Mouse (Mus musculus): ENCODE results near the gene Pex3. TPM values are rescaled to one million over a fixed set of nuclear protein-coding genes. Genes with fewer than 3 reads are reported as not detected.
"Not testable (repeated sequence)": the region's sequence is repeated elsewhere in the genome, so short reads cannot be mapped to it uniquely, and the experiment has no call there.

Gene Pex3
- polyA plus RNA-seq, 1 experiment from 2014 or later, result 26.4 TPM

- no peaks in the 10 kb centered on the region for H3K9me3 ChIP-seq
- H3K27ac ChIP-seq (replicated peaks), result no peak overlapping the region
- no peaks in the 10 kb centered on the region for H3K4me1 ChIP-seq (replicated peaks)
- WGBS, result 87% methylated on average over 4 of the region's 4 CpGs
- H3K36me3 ChIP-seq, result peaks cover 8% of the 10 kb centered on the region
- no peak overlapping the region for H3K4me3 ChIP-seq
- ATAC-seq (ENCODE audit: low read depth), result no peak
- no peaks in the 10 kb centered on the region for H3K27me3 ChIP-seq
- H3K9ac ChIP-seq, result no peak overlapping the region
- no peak overlapping the region for H3K4me2 ChIP-seq
These were observed 31.1 kb downstream of the Pex3 start for GRCm38 (mm10) chr10:13521857-13522256.

GRCm38 (mm10) chr10:13502371-13502770, 50.6 kb downstream of the Pex3 start:
- ATAC-seq (ENCODE audit: low read depth), result no peak
- H3K9me3 ChIP-seq, result no peaks in the 10 kb centered on the region
- 88% methylated on average over 8 of the region's 8 CpGs for WGBS

DNA sequence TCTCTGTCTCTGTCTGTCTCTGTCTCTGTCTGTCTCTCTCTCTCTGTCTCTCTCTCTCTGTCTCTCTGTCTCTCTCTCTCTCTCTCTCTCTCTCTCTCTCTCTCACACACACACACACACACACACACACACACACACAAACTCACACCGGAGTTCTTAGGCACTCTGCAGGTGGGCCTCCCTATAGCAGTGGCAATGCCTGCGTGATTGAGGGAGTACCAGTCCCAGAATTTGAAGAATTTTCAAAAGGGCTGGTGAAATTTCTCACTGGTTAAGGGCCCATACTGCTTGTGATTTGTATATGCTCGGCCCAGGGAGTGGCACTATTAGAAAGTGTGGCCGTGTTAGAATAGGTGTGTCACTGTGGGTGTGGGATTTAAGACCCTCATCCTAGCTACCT, 51.4 kb downstream of the Pex3 start:
- H3K4me1 ChIP-seq (replicated peaks), result peaks cover 12% of the 10 kb centered on the region
- H3K27me3 ChIP-seq; H3K9me3 ChIP-seq; H3K27ac ChIP-seq (replicated peaks): not testable (repeated sequence)
- H3K4me3 ChIP-seq, result peak overlapping the region; percentile 61
- H3K36me3 ChIP-seq, result peaks cover 17% of the 10 kb centered on the region; the same call in 1 of the 2 replicates
- ATAC-seq (ENCODE audit: low read depth), result peak; percentile 60
- H3K4me2 ChIP-seq, result peak overlapping the region; percentile 75
- H3K9ac ChIP-seq, result peak overlapping the region; percentile 80
- WGBS, result 57% methylated on average over 4 of the region's 4 CpGs

More at GRCm38 (mm10) chr10:13502371-13502770, 50.6 kb downstream of the Pex3 start:
- H3K4me1 ChIP-seq (replicated peaks), result peaks cover 12% of the 10 kb centered on the region
- H3K36me3 ChIP-seq, result peaks cover 17% of the 10 kb centered on the region; the same call in 1 of the 2 replicates
- H3K27me3 ChIP-seq, result no peaks in the 10 kb centered on the region
- no peak overlapping the region for H3K27ac ChIP-seq (replicated peaks)
- no peak overlapping the region for H3K9ac ChIP-seq
- H3K4me3 ChIP-seq, result no peak overlapping the region
- no peak overlapping the region for H3K4me2 ChIP-seq

- peak overlapping the region; percentile 80 for H3K9ac ChIP-seq
- H3K27me3 ChIP-seq, result no peaks in the 10 kb centered on the region
- peak overlapping the region; percentile 75 for H3K4me2 ChIP-seq
- H3K4me1 ChIP-seq (replicated peaks), result peaks cover 12% of the 10 kb centered on the region
- no peak overlapping the region; the same call in 1 of the 2 replicates for H3K27ac ChIP-seq (replicated peaks)
- 0% methylated on average over 22 of the region's 30 CpGs for WGBS
- H3K36me3 ChIP-seq, result peaks cover 17% of the 10 kb centered on the region; the same call in 1 of the 2 replicates
- no peaks in the 10 kb centered on the region for H3K9me3 ChIP-seq
- ATAC-seq (ENCODE audit: low read depth), result peak; percentile 93
- peak overlapping the region; percentile 61 for H3K4me3 ChIP-seq
These were observed 51.9 kb downstream of the Pex3 start for GRCm38 (mm10) chr10:13500938-13501496.

DNA sequence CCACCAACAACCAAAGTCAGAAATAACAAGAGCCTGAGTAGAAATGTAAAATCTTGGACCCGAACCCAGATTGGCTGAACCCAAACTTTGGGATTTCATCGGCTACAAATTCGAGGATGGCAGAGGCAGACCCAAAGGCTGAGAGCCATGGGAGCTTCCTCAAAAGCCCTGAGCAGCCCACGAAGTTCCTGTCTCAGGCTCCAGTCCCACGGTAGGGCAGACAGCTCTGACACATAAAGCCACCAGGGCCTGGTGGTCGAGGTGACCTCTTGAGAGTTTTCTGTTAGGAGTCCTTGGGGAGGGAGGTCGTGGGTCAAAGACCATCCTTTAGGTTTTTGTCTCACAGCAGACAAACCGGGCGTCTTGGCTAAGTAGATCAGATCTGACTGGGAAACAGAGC, 52.5 kb downstream of the Pex3 start:
- Histone ChIP-seq H3K9me3 (no peaks in the 10 kb centered on the region), H3K4me2 (peak overlapping the region; percentile 75), H3K27ac (replicated peaks) (no peak overlapping the region; the same call in 1 of the 2 replicates), H3K36me3 (peaks cover 15% of the 10 kb centered on the region; the same call in 1 of the 2 replicates), H3K4me1 (replicated peaks) (peaks cover 12% of the 10 kb centered on the region), H3K4me3 (peak overlapping the region; percentile 61), H3K27me3 (no peaks in the 10 kb centered on the region), H3K9ac (peak overlapping the region; percentile 80; the same call in 1 of the 2 replicates)
- peak; percentile 19; the same call in 1 of the 2 replicates for ATAC-seq (ENCODE audit: low read depth)
- 49% methylated on average over 9 of the region's 9 CpGs for WGBS

DNA sequence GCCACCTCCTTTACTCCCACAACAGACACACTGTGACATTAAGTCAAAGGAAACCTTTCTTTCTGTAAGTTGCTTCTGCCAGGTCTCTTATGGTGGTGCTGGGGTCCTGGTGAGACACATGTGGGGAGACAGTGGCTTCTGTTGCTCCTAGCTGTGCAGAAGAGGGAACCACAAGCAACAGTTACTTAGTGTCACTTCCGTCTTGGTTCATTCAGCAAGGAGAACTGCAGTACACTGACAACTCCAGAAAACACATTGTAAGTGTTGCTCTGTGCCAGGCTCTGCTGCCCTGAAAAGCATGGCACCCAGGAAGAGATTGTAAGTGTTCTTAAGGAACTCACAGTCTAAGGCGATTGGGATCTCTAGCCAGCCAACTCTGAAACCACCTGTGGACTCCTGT, 53.6 kb downstream of the Pex3 start, which contains the start of gene Fuca2:
Gene Fuca2 (plus strand): TSS at position 210 of the 400 bp plus-strand sequence.
- Histone ChIP-seq H3K4me2 (no peak within 1 kb of the TSS), H3K4me3 (no peak within 1 kb of the TSS), H3K27ac (replicated peaks) (no peak within 1 kb of the TSS), H3K4me1 (replicated peaks) (peaks cover 12% of the 10 kb centered on the region), H3K9ac (no peak within 1 kb of the TSS), H3K9me3 (no peaks in the 10 kb centered on the region), H3K27me3 (no peaks in the 10 kb centered on the region), H3K36me3 (0 out of 2 replicates have a peak, but pooled peaks cover 3% of the 10 kb centered on the region)
- 83% methylated on average over 2 of the region's 2 CpGs for WGBS
- ATAC-seq (ENCODE audit: low read depth), result no peak

- Histone ChIP-seq H3K9ac (no peak overlapping the region), H3K9me3 (no peaks in the 10 kb centered on the region), H3K27ac (replicated peaks) (no peak overlapping the region), H3K4me1 (replicated peaks) (peaks cover 5% of the 10 kb centered on the region), H3K4me2 (no peak overlapping the region), H3K4me3 (no peak overlapping the region), H3K27me3 (no peaks in the 10 kb centered on the region), H3K36me3 (no peaks in the 10 kb centered on the region)
- 90% methylated on average over 3 of the region's 3 CpGs for WGBS
- ATAC-seq (ENCODE audit: low read depth), result no peak
These were observed 56.6 kb downstream of the Pex3 start for GRCm38 (mm10) chr10:13496315-13496714.

GRCm38 (mm10) chr10:13493978-13494686, 58.8 kb downstream of the Pex3 start:
- Histone ChIP-seq H3K4me1 (replicated peaks) (no peaks in the 10 kb centered on the region), H3K9ac (no peak overlapping the region), H3K9me3 (no peaks in the 10 kb centered on the region), H3K4me3 (no peak overlapping the region), H3K36me3 (no peaks in the 10 kb centered on the region), H3K27me3 (no peaks in the 10 kb centered on the region), H3K27ac (replicated peaks) (no peak overlapping the region), H3K4me2 (no peak overlapping the region)
- 87% methylated on average over 9 of the region's 9 CpGs for WGBS
- ATAC-seq (ENCODE audit: low read depth), result no peak

DNA sequence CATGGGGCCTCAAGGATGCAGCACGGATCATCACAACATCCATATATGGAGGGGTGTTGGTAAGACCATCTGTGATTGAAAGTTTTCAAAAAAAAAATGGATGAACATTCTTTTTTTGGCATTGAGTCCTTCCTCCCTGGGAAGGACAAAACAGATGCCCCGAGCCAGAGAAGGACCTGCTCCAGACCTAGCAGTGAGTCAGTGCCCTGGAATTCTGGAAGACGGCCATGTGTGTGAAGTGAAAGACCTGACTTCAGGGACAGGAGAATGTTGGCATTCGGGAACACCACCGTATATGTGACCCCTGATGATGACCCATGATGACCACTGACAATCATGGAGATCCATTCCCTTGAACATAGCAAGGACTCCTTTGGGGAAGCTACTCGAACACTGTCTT, 63.3 kb downstream of the Pex3 start:
- no peak overlapping the region for H3K4me2 ChIP-seq
- no peak overlapping the region for H3K27ac ChIP-seq (replicated peaks)
- no peaks in the 10 kb centered on the region for H3K9me3 ChIP-seq
- H3K36me3 ChIP-seq, result no peaks in the 10 kb centered on the region
- H3K27me3 ChIP-seq, result no peaks in the 10 kb centered on the region
- H3K4me1 ChIP-seq (replicated peaks), result peaks cover 3% of the 10 kb centered on the region; the same call in 1 of the 2 replicates
- 92% methylated on average over 6 of the region's 6 CpGs for WGBS
- ATAC-seq (ENCODE audit: low read depth), result no peak
- no peak overlapping the region for H3K4me3 ChIP-seq
- H3K9ac ChIP-seq, result no peak overlapping the region

DNA sequence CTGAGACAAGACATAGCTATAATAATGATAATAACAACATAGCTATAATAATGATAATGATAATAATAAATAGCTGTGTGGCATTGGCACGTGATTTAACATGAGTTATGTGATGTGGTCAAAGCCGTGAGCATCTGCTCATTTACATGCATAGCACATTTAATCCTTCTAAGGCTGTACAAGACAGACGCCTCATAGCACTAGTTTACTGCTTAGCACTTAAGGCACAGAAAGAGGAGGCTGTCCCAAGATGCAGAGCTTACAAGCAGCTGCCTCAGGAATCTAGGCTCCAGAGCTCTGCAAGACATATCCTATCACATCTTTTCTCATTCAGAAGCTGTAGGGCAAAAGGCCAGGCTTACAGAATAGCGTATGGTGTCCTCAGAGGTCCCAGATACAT, 67.0 kb downstream of the Pex3 start:
- no peaks in the 10 kb centered on the region for H3K27me3 ChIP-seq
- H3K27ac ChIP-seq (replicated peaks), result no peak overlapping the region
- ATAC-seq (ENCODE audit: low read depth), result peak; percentile 43; the same call in 1 of the 2 replicates
- H3K9me3 ChIP-seq, result no peaks in the 10 kb centered on the region
- no peak overlapping the region for H3K4me2 ChIP-seq
- no peaks in the 10 kb centered on the region for H3K36me3 ChIP-seq
- H3K4me1 ChIP-seq (replicated peaks), result peaks cover 3% of the 10 kb centered on the region; the same call in 1 of the 2 replicates
- no peak overlapping the region for H3K4me3 ChIP-seq
- 44% methylated on average over 4 of the region's 4 CpGs for WGBS
- H3K9ac ChIP-seq, result no peak overlapping the region

- WGBS, result 87% methylated on average over 6 of the region's 6 CpGs
- Histone ChIP-seq H3K36me3 (no peaks in the 10 kb centered on the region), H3K4me1 (replicated peaks) (peaks cover 10% of the 10 kb centered on the region), H3K27me3 (peaks cover 24% of the 10 kb centered on the region), H3K4me2 (no peak overlapping the region), H3K9me3 (no peaks in the 10 kb centered on the region), H3K27ac (replicated peaks) (no peak overlapping the region), H3K9ac (no peak overlapping the region), H3K4me3 (no peak overlapping the region)
- no peak for ATAC-seq (ENCODE audit: low read depth)
These were observed 73.6 kb downstream of the Pex3 start for GRCm38 (mm10) chr10:13479341-13479740.

DNA sequence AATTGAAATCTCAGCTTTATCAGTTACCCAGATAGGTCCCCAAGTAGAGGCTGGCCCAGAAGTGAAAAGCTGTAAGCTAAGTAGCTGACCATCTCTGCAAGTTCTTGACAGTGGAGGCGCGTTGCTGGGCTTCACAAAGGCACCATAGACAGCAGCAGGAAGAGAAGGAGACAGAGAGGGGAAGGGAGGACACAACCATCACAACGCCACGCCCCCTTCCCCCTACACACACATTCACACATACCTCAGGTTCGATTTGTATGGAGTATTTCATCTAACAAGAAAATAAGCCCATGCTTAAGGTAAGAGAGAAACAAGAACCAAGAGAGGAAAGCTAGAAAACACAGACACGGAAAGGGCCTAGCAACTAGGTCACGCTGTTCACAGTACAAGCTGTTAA, 77.8 kb downstream of the Pex3 start:
- H3K9me3 ChIP-seq, result no peaks in the 10 kb centered on the region
- no peaks in the 10 kb centered on the region for H3K36me3 ChIP-seq
- peaks cover 52% of the 10 kb centered on the region for H3K27me3 ChIP-seq
- peak overlapping the region; percentile 100 for H3K4me2 ChIP-seq
- 31% methylated on average over 7 of the region's 7 CpGs for WGBS
- H3K9ac ChIP-seq, result no peak overlapping the region
- no peak for ATAC-seq (ENCODE audit: low read depth)
- H3K4me3 ChIP-seq, result 0 out of 2 replicates have a peak overlapping the region, but pooled peaks have one; percentile 68
- no peak overlapping the region for H3K27ac ChIP-seq (replicated peaks)
- peaks cover 20% of the 10 kb centered on the region for H3K4me1 ChIP-seq (replicated peaks)
